Mouse (Mus musculus): ENCODE measurements around the gene Plcb2. TPM values are rescaled to one million over a fixed set of nuclear protein-coding genes. Genes with fewer than 3 reads are reported as not detected.
A peak's percentile ranks its signal among the peaks of the same experiment; 100 is the strongest.

The Plcb2 gene
- polyA plus RNA-seq, 2 experiments: 0.74 to 2.1 TPM

DNA sequence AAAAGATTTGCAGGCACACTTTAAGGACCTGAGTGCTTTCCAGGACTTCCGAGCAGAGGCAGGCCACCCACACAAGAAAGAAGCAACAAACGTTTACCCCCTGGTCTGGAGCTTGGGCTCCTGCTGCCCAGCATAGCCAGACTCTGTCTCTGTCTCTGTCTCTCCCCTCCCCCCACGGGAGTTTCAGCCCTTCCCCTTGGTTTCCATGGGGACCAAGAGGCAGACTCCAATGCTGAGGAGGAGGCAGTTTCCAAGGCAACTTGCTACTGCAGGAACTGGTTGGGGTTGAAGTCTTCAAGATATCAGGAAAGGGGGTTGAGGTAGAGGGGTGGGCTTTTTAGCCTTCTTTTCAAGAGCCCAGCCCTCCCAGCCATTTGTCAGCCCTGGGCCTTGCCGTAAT, 14.0 kb downstream of the Plcb2 start:
- ATAC-seq (ENCODE audit: low FRiP score, low read depth) (no peak), DNase-seq (ENCODE audit: low spot score) (no peak)
- no peak for TF ChIP-seq POLR2A (IDR thresholded peaks at IDR 0.05; ENCODE audit: borderline replicate concordance, extremely low read depth, insufficient read depth, insufficient read length)
- Histone ChIP-seq H3K27ac (replicated peaks; ENCODE audit: low read depth, low read length) (no peak overlapping the region), H3K4me2 (replicated peaks; ENCODE audit: low read depth, low read length, severe bottlenecking) (no peak overlapping the region), H3K4me3 (replicated peaks; ENCODE audit: low read length) (no peak overlapping the region), H3K4me1 (ENCODE audit: control insufficient read depth, insufficient read depth, low read length) (peaks cover 12% of the 10 kb centered on the region), H3K9ac (ENCODE audit: low read depth, low read length, severe bottlenecking) (no peak overlapping the region), H3K9me3 (ENCODE audit: control insufficient read depth, low read length) (no peaks in the 10 kb centered on the region), H3K36me3 (ENCODE audit: control insufficient read depth, insufficient read depth, low read length) (no peaks in the 10 kb centered on the region), H3K27me3 (ENCODE audit: control insufficient read depth, insufficient read depth, low read length) (peaks cover 30% of the 10 kb centered on the region)
- 54% methylated on average over 4 of the region's 4 CpGs for WGBS

DNA sequence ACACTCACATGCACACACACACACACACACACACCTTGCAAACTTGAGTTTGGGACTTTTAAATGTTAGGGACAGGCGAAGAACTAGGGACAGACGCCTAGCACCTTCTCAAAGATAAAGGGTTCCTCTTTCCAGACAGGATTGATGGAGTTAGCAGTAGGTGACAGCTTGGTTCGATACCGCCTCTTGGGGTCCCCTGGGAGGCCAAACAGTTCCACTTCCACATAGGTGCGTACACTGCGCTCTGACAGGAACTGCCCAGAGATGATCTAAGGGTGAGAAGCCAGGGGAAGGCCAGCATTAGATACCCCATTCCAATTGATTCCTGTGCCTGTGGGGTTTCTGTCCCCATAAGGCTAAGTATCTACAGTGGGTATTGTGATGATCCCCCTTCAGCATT, 14.6 kb downstream of the Plcb2 start:
- Histone ChIP-seq H3K9me3 (ENCODE audit: control insufficient read depth, low read length) (no peaks in the 10 kb centered on the region), H3K36me3 (ENCODE audit: control insufficient read depth, insufficient read depth, low read length) (no peaks in the 10 kb centered on the region), H3K4me2 (replicated peaks; ENCODE audit: low read depth, low read length, severe bottlenecking) (no peak overlapping the region), H3K4me3 (replicated peaks; ENCODE audit: low read length) (no peak overlapping the region), H3K9ac (ENCODE audit: low read depth, low read length, severe bottlenecking) (no peak overlapping the region), H3K4me1 (ENCODE audit: control insufficient read depth, insufficient read depth, low read length) (peaks cover 12% of the 10 kb centered on the region), H3K27ac (replicated peaks; ENCODE audit: low read depth, low read length) (no peak overlapping the region), H3K27me3 (ENCODE audit: control insufficient read depth, insufficient read depth, low read length) (peaks cover 33% of the 10 kb centered on the region)
- 86% methylated on average over 6 of the region's 6 CpGs for WGBS
- TF ChIP-seq POLR2A (IDR thresholded peaks at IDR 0.05; ENCODE audit: borderline replicate concordance, extremely low read depth, insufficient read depth, insufficient read length): no peak
- ATAC-seq (ENCODE audit: low FRiP score, low read depth) (no peak), DNase-seq (ENCODE audit: low spot score) (no peak)

DNA sequence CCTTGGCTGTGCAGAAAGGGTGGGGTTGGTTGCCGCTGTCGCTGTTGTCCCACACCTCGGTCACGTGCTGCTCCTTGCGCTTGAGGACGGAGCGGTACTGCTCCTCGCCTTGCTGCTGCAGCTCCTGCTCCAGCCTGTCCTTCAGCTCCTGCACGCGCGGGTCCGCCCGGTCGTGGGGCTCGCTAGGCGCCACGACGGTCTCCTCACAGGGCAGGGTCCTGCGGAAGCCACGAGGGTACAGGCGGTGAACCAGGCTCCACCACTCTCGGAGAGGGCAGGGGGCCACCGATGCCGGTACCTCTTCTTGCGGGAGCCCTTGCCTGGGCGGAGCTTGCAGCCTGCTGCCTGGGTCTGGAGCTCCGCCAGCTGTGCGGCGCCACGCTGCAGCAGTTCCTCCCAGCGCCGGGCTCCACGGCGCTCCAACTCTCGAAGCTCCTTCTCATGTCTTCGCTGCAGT, 17.2 kb downstream of the Plcb2 start:
- 2% methylated on average over 30 of the region's 36 CpGs for WGBS
- Histone ChIP-seq H3K4me2 (replicated peaks; ENCODE audit: low read depth, low read length, severe bottlenecking) (peak overlapping the region; percentile 96), H3K9me3 (ENCODE audit: control insufficient read depth, low read length) (no peaks in the 10 kb centered on the region), H3K4me3 (replicated peaks; ENCODE audit: low read length) (peak overlapping the region; percentile 41), H3K9ac (ENCODE audit: low read depth, low read length, severe bottlenecking) (peak overlapping the region; percentile 38; the same call in 1 of the 2 replicates), H3K36me3 (ENCODE audit: control insufficient read depth, insufficient read depth, low read length) (no peaks in the 10 kb centered on the region), H3K27ac (replicated peaks; ENCODE audit: low read depth, low read length) (no peak overlapping the region), H3K4me1 (ENCODE audit: control insufficient read depth, insufficient read depth, low read length) (peaks cover 12% of the 10 kb centered on the region), H3K27me3 (ENCODE audit: control insufficient read depth, insufficient read depth, low read length) (peaks cover 58% of the 10 kb centered on the region)
- ATAC-seq (ENCODE audit: low FRiP score, low read depth) (peak; percentile 80), DNase-seq (ENCODE audit: low spot score) (peak; percentile 65)
- no peak for TF ChIP-seq POLR2A (IDR thresholded peaks at IDR 0.05; ENCODE audit: borderline replicate concordance, extremely low read depth, insufficient read depth, insufficient read length)

DNA sequence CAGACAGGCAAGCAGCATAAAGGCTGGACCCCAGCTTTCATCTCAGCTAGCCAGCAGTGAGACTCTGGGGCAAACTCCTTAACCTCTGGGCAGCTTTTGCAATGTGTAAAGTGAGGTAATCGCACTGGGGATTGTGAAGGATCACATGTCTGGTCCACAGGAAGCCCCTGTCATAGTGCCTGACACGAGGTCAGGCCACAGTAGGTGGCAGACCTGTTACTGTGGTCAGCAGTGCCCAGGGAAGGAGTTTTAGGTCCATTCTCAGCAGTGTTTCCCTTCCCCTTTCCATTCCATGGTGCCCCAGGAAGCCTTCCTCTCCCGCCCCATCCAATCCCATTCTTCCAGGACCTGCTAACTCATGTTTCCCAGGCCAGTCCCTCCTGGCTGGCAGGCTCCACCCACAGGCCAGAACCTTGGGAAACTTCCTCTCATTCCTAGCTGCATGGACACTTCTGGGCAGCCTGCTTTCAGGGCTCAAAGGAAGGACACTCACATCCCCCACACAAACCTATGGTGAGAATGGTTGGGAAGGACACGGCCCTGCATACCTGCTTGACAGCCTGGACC, 18.5 kb downstream of the Plcb2 start:
- TF ChIP-seq POLR2A (IDR thresholded peaks at IDR 0.05; ENCODE audit: borderline replicate concordance, extremely low read depth, insufficient read depth, insufficient read length): no peak
- Histone ChIP-seq H3K9ac (ENCODE audit: low read depth, low read length, severe bottlenecking) (no peak overlapping the region), H3K4me1 (ENCODE audit: control insufficient read depth, insufficient read depth, low read length) (peaks cover 12% of the 10 kb centered on the region)

DNA sequence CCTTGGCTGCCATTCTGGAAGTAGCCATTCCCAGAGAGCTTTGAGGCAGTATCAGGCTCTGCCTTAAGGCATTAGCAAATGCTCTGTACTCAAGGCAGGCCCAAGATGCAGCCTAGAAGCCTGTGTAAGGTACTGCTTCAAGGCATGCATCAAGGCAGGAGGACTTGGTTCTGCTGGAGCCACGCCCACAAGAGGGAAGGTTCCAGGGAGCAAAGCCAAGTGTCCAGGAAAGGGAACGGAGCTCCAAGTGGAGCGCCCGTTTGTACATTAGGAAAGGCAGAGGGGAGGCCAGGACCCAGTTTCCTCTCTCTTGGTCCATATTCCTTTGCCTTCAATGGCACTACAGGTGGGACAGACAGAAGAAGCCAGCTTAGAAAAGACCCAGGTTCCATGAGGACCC, 19.8 kb downstream of the Plcb2 start:
- H3K27ac ChIP-seq (replicated peaks; ENCODE audit: low read depth, low read length): no peak overlapping the region
- H3K4me1 ChIP-seq (ENCODE audit: control insufficient read depth, insufficient read depth, low read length): peaks cover 16% of the 10 kb centered on the region
- H3K9me3 ChIP-seq (ENCODE audit: control insufficient read depth, low read length): no peaks in the 10 kb centered on the region
- no peak for TF ChIP-seq POLR2A (IDR thresholded peaks at IDR 0.05; ENCODE audit: borderline replicate concordance, extremely low read depth, insufficient read depth, insufficient read length)
- H3K27me3 ChIP-seq (ENCODE audit: control insufficient read depth, insufficient read depth, low read length): peaks cover 84% of the 10 kb centered on the region
- 76% methylated on average over 4 of the region's 4 CpGs for WGBS
- no peak for ATAC-seq (ENCODE audit: low FRiP score, low read depth)
- H3K36me3 ChIP-seq (ENCODE audit: control insufficient read depth, insufficient read depth, low read length): no peaks in the 10 kb centered on the region
- H3K4me3 ChIP-seq (replicated peaks; ENCODE audit: low read length): no peak overlapping the region
- no peak overlapping the region for H3K9ac ChIP-seq (ENCODE audit: low read depth, low read length, severe bottlenecking)
- no peak for DNase-seq (ENCODE audit: low spot score)
- no peak overlapping the region for H3K4me2 ChIP-seq (replicated peaks; ENCODE audit: low read depth, low read length, severe bottlenecking)

More for the DNA sequence above, 18.5 kb downstream of the Plcb2 start:
- 34% methylated on average over 4 of the region's 4 CpGs for WGBS
- H3K27ac ChIP-seq (replicated peaks; ENCODE audit: low read depth, low read length): no peak overlapping the region
- H3K4me2 ChIP-seq (replicated peaks; ENCODE audit: low read depth, low read length, severe bottlenecking): no peak overlapping the region
- H3K36me3 ChIP-seq (ENCODE audit: control insufficient read depth, insufficient read depth, low read length): no peaks in the 10 kb centered on the region
- peaks cover 71% of the 10 kb centered on the region for H3K27me3 ChIP-seq (ENCODE audit: control insufficient read depth, insufficient read depth, low read length)
- H3K4me3 ChIP-seq (replicated peaks; ENCODE audit: low read length): no peak overlapping the region
- H3K9me3 ChIP-seq (ENCODE audit: control insufficient read depth, low read length): no peaks in the 10 kb centered on the region
- DNase-seq (ENCODE audit: low spot score) (no peak), ATAC-seq (ENCODE audit: low FRiP score, low read depth) (no peak)
